8 mouse cellular contexts compared by ENCODE assay signal in genomic region chr7:125551766-125552709, GRCm38 (mm10). TPM values are rescaled to one million over a fixed set of nuclear protein-coding genes. Genes with fewer than 3 reads are reported as not detected.
DNase-seq lines count a peak whose midpoint lies in the region; ATAC-seq and TF ChIP-seq lines count a peak whose summit lies in the region.

TSS of gene Il4ra (plus strand) at chr7:125552120.

- H3K4me1 ChIP-seq in hindbrain, embryonic 10.5 days (replicated peaks): peaks cover 31% of the 10 kb centered on the region

- DNase-seq in Patski (ENCODE audit: low read depth, low spot score): no peak
- peak; percentile 50 for DNase-seq in cerebellum, adult 9-11 months
- DNase-seq in frontal cortex, adult 2 months (ENCODE audit: extremely low spot score in 1 of 2, low spot score in 1 of 2): peak; percentile 37 to 70
- peak; percentile 88 for DNase-seq in hindbrain, embryonic 10.5 days (ENCODE audit: low spot score)
- peak; percentile 53 to 69 for DNase-seq in layer of hippocampus, postnatal 10 days (ENCODE audit: low spot score in 2 of 2)
- DNase-seq in lung, postnatal 14 days: peak; percentile 94
- peak; percentile 89 for DNase-seq in ovary, postnatal 36 days (ENCODE audit: low spot score)
- DNase-seq in thymus, postnatal 14 days: peak; percentile 96

- ATAC-seq in Patski: peak; percentile 96

- CTCF ChIA-PET in Patski (lab: Charles Lee): interaction anchor here (0.5 to 1.9 kb wide), 3 partner anchors 13 to 576 kb away, joined by 3 to 4 read pairs (median 4); no protein-coding TSS in a partner anchor

- peak within 1 kb of the TSS; percentile 81 for H3K27ac ChIP-seq in hindbrain, embryonic 10.5 days

- WGBS in hindbrain, embryonic 10.5 days: 2% methylated on average over 52 of the region's 52 CpGs

- in situ Hi-C loops in Patski (cut with MboI; ENCODE audit: low pct_unique_long_range_greater_than_20kb): no loop called here

- peak within 1 kb of the TSS; percentile 69 for H3K4me3 ChIP-seq in hindbrain, embryonic 10.5 days

- no peak for TF ChIP-seq CTCF in Patski (IDR thresholded peaks at IDR 0.05)

- no peaks in the 10 kb centered on the region for H3K27me3 ChIP-seq in Patski
- peaks cover 49% of the 10 kb centered on the region for H3K27me3 ChIP-seq in hindbrain, embryonic 10.5 days (ENCODE audit: insufficient read depth, poor library complexity, severe bottlenecking)

- no peaks in the 10 kb centered on the region for H3K36me3 ChIP-seq in hindbrain, embryonic 10.5 days

- POLR2A ChIA-PET in Patski (lab: Charles Lee): no interaction called here

- H3K9me3 ChIP-seq in hindbrain, embryonic 10.5 days: no peaks in the 10 kb centered on the region

RNA-seq across cellular contexts. Expression of gene Il4ra, which starts in this region (rescaled TPM):
- 16.5 TPM for polyA plus RNA-seq in Patski (2021)
- polyA plus RNA-seq in frontal cortex, adult 2 months (2012; rRNA removed): 3.7 and 4.8 TPM in 2 replicates
- 5.8 and 7.2 TPM in 2 replicates for polyA plus RNA-seq in hindbrain, embryonic 10.5 days (2016; fragmentation: Nextera tagmentation; extraction: Ambion mirVana)
- total RNA-seq in layer of hippocampus, postnatal 10 days (2021): 1 to 10 TPM; 4.0 to 8.3 TPM
